Mouse (Mus musculus) heart, postnatal 0 days (tissue): Measurements from ENCODE around the gene Alg1.

Experiments used
- CTCF ChIP-seq: IDR thresholded peaks from 2 replicates; pipeline ENCODE4 v1.5.1; 2016; ENCODE audit warnings: antibody characterized with exemption, control low read depth, low read depth
- EP300 ChIP-seq: IDR thresholded peaks from 2 replicates; pipeline ENCODE4 v1.6.1; 2016; ENCODE audit warnings: antibody characterized with exemption, low read depth

GRCm38 (mm10) chr16:5233418-5234313 is at the start of gene Alg1:
- TF ChIP-seq CTCF (no peak), EP300 (no peak)
